Mouse (Mus musculus) yolk sac, embryonic 10.5 days (tissue): Measurements from ENCODE around the gene Atp5l.
"Not testable (repeated sequence)": the region's sequence is repeated elsewhere in the genome, so short reads cannot be mapped to it uniquely, and the experiment has no call there.

Source experiments
- DNase-seq: peaks from one replicate; pipeline ENCODE4 v3.0.0-alpha.2; 2017; ENCODE audit warnings: low spot score

Atp5l gene

DNA sequence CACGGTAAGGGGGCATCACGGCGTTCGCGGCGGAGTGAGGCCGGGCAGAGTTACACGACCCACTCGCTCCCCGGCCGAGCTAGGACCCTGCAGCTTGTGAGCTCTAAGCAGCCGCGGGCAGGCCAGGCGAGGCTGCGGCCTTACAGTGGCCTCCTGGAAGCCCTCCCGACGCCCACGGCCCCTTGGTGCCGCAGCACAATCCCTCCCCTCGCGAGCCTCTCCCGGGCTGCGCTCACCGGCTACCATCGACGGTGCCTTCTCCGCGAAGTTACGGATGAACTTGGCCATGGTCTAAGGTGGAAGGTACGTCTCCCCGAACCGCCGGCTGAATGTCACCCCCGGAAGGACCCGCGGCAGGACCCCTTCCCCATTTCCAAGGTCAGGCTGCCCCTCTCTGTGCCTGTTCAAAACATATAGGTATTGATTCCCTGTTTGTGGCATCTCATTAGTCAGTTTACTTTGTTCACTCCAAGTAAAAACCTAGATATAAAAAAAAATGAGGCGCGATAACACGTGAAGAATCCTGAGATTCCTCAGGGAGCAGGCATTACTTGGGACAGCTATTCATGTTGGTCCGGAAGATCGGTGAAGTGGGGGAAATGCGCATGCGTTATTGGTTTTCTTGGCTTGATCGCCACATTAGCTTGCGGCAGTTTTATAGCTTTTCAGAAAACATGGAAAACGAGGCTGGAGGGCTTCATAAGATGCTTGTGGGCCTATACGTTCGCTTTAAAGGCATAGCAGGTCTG, at the start of gene Atp5l:
Gene Atp5l, minus strand, starts transcription at position 369 of the 749 bp plus-strand sequence.
- peak; percentile 94 for DNase-seq

DNA sequence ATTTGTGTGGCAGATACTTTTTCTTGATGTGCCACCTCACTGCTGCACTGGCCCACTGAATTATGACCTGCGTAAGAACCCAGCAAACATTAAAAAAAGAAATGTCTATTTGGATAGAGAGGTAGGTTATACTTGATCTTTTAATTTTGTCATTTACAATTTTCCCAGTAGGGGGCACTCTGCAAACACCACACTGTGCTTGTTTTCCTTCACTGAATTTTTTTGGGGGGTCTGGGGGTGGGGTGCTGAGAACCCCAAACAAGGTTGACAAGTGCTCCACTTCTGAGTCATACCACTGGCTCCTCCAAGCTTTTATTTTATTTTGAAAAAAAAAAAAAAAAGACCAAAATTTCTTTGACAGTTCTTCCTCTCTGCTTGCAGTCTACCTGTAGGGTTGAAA, 48.9 kb upstream of the Atp5l start:
- no peak for DNase-seq

DNA sequence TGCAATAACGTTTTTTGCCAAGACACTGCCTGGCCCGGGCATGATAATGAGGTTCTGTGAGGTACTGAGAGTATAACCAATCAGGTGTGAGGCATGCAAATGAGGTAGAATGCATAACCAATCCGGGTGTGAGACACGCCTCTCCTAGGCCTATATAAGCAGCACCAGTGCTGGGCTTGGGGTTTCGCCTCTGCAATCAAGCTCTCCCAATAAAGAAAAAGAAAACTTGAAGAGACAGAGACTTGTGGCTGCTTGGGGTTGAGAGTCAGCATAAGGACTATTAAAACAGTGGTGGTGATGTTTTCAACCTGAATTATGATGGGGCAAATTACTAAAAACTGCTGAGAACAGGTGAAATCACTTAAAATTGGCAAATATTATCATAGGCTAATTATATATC, 47.2 kb upstream of the Atp5l start:
- not testable (repeated sequence) for DNase-seq

DNA sequence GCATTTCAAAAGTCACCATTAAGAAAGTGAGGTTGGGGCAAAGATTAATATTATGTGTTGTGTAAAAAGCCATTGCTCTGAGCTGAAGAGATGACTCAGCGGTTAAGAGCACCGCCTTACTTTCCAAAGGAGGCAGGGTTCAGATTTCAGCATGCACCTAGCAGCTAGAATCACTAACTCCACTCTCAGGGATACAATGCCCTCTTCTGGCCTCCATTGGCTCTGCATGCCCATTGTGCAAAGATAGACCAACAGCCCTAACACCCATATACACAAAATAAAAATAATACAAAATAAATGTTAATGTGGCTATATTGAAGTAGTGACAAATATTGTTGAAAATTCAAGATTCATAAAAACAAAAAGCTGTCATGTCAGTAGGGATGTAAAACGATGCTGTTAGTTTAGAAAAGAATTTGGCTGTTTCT, 46.3 kb upstream of the Atp5l start:
- peak; percentile 67 for DNase-seq

DNA sequence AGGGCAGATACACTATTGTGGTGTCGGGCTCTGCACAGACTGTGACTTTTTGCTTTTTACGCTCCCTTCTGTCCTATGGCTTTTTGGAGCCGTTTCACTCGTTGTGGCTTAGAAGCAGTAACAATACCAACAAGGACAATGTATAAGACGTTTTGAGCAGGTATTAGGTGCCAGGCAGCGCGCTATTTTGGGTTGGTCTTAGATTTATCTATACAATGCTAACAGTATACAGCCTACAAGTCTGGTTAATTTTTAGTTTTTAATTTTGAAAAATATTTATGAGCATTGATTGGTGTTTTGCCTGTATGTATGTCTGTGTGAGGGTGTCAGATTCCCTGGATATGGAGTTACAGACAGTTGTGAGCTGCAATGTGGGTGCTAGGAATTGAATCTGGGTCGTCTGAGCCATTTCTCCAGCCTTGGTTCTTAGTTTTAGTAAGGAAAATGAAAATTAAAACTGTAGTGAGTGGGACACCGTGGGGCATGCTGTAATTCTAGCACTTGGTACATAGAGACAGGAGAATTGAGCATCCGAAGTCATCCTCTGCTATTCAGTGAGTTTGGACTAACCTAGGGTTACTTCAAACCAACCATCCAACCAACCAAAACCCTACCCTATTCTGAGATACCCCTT, 45.4 kb upstream of the Atp5l start:
- DNase-seq = no peak

DNA sequence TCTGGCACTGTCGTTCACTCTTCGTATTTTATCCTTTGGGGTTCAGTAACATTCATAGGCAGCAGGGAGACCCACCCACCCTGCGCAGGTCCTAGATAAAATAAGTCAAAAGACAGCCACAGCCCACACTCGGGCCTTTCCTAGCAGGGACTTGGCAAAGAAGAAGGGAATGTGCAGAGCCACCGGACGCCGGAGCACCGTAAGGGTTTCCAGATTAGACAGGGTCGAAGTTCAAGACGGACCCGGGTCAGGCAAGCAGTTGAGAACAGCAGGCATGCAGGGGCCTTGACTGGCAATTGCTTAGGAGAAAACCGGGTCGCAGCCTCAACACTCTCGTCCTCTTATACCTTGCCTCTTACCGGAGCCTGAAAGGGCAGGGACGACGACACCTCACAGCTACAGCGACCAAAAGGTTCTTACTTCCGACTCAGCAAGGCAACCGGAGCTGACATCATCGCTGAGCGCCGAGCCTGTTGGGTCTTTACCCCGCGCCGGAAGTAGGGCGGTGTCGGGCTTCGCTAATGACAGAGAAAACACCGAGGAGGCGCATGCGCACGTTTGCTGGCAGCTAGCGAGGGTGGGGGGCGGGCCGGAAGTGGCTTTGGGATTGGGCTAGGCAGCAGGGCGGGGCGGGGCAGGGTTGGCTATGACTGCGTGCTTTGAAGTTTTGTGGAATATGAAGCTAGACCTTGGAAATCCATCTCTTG, 44.7 kb upstream of the Atp5l start, which contains the start of gene Ube4a:
Gene Ube4a, minus strand, starts transcription at position 475 of the 707 bp plus-strand sequence.
- peak; percentile 99 for DNase-seq

DNA sequence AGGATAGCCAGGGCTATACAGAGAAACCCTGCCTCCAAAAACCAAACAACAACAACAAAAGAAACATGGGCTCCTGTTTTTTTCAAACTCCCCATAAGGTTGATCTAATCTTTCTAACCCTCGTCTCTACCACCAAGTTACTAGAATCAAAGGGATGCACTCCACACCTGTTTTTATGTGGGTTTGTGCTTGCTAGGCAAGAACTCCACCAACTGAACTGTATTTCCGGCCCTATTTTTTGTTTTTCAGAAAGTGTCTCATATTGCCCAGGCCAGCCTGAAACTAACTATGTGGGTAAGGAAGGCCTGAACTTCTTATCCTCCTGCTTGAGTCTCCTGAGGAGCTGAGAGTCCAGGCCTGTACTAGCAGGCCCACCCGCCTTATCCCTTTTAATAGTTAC, 33.9 kb upstream of the Atp5l start:
- no peak for DNase-seq

DNA sequence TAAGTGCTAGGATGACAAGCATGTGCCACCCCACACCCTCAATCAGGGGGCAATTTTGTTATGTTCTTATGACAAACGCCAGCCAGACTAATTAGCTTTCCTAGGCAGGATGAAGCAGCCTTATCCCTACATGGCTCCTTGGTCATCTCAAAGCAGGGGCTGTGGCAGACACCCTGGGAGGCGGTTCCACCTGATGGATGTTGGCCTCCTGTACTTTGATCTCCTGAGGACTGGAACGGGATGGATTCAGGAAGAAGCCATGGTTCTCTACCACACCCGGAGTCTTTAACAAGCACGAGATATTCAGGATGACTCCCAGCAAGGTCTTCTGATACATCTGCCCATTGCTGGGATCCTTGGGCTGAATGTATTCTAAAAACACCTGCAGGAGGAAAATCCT, 27.3 kb upstream of the Atp5l start:
- no peak for DNase-seq

DNA sequence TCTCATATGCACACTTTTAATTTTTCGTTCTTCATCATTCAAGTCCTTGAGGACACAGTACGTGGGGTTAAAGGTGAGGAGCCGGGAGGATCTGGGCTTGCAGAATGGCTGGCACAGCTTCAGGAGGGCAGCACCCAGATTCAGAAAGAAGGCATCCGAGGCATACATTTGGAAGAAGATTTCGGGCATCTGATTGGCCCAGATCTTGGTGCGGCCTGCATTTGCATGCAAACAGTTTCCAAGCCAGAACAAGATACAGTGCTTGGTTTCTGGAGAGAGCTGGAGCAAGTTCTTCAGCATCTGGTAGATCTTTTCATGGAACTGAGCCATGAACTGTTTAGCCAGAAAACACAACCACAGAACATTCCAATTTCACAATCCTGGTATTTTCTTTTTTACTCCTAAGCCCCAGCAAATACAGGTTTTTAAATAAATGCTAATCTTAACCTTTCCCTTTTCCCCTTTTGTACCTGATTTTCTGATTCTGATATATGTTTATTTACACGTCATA, 25.7 kb upstream of the Atp5l start:
- DNase-seq = no peak

DNA sequence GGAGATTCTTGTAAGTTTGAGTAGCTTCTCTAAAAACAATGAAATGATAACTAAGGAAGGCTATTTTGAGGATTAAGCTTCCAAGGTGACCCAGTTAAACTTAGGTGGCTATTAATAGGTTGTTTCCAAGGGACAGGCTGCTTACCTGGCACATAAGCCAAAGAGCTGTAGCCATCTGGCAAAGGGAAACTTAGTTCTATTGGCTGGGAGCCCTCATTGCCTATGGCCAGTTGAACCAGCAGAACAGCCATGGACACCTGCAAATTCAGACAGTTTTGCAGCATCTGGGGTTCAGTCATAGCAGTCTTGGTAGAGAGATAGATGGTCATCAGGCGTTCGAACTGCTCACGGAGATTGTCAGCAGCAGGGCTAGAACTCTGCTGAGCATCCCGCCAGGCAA, 21.9 kb upstream of the Atp5l start:
- DNase-seq = no peak

DNA sequence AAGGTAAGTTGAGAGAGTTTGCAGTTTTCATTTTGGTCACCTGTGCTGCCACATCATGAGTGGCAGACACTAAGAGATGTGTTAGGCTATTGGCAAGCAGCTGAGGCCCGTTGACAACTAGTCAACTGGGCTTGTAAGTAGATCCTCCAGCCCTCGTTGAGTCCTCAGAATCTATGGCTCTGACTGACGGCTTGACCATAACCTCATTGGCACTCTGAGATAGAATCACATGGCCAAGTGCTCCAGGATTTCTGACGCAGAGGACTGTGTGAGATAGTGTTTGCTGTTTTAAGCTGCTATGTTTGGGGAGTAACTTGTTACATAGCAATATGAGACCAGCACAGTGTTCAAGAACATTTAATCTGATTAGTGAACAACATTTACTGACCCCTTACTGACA, 21.2 kb upstream of the Atp5l start:
- no peak for DNase-seq

DNA sequence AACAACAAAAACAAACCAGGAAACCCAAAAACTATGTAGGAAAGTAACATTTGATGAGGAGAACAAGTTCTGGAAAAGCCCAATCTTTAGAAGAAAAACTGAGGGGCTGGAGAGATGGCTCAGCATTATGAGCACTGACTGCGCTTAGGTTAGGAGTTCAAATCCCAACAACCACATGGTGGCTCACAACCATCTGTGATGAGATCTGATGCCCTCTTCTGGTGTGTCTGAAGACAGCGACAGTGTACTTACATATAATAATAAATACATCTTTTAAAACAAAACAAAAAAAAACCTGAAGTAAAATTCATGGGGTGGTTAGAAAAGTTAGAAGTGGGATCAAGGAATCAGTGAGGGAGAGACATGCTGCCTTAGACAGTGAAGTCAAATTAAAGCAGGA, 1.0 kb upstream of the Atp5l start:
- no peak for DNase-seq

DNA sequence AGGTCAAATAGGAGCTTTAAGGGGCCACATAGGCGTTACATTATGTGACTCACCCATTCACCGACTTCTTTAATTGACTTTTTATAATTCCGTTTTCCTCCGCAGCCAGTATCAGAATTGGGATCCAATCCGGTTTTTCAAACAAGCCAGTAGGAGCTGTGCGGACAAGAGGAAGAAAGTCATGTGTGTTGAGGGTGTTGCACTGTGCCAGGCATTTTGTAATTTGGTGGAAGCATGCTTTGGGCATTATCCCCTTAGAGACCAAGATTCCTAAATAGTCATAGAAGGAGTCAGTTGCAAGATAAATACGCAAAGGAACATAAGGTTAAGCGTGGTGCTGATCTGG, 554 bp upstream of the Atp5l start:
- no peak for DNase-seq

DNA sequence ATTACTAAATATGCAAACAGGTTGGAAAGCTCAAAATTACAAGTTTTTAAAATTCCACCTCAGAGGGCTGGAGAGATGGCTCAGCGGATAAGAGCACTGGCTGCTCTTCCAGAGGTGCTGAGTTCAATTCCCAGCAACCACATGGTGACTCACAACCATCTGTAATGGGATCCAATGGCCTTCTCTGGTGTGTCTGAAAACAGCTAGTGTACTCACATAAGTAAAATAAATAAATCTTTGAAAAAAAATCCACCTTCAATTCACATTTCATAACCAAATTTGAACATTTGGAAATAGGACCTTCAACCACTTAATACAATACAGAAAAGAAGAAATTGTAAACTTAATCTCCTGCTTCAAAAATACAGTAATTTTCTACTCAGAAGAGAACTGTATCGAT, 936 bp downstream of the Atp5l start:
- DNase-seq = no peak

DNA sequence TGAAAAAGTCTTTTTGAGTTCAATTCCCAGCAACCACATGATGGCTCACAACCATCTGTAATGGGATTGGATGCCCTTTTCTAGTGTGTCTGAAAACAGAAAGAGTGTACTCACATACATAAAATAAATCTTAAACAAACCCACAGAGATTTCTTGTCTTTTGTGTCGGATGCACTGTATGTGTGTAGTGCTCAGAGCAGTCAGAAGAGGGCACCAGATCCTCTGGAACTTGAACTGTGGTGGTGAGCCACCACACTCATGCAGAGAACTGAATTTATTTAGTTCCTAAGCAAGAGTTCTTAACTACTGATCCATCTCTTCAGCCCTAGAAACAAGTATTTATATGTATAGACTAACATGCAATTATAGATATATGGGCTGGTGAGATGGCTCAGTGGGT, 4.3 kb downstream of the Atp5l start:
- DNase-seq = no peak

DNA sequence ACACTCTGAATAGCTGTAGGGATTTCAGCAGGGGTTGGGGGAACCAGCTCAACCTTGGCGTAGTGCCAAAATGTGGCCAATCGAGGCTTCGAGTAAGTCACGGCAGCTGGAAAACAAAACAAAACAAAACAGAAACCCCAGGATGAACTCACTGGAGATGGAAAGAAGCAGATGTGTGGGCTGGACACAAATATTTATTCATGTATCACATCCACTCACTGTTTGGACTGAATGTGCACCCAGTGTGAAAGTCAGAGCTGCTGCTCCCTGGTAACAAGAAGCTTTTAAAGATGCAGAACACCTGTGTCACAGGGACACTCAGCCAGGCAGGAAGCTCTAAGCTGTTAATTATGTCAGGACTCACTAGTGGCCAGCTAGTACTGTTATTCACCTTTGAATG, 5.8 kb downstream of the Atp5l start:
- no peak for DNase-seq

DNA sequence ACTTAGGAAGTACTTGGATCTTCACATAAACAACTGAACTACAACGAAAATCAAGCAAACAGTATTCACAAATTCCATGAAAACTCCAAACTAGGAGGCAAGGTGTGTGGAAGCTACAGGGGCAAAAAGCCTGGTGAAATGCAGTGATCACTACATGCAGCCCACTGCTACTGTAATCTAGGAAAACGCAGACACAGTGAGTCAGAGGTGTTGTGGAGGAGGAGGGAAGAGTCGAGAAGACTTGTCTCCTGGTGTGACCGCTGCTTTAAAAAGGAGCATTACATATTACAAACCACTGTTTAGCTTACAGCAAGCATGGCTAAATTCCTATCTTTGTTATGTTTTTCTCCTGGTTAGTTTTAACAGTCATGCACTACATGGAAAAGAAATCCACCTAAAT, 9.2 kb downstream of the Atp5l start:
- DNase-seq = no peak

DNA sequence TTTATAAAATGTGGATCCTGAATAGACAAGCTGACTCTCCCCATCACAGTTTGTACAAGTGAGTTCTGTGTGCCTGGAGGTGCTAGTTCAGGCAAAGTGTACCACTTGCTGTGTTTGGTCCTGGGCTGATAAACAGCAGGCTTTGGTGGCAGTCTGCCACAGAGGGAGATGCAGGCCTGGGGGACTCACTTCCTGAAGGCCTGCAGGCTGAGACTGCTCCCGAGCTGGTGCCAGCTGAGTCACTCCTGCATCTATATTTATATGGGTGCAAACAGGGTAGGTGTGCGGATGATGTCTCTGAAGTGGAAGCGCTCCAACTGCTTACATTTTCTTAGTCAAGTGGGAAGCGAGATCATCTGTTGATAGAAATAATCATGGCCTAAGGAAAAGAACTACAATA, 14.9 kb downstream of the Atp5l start:
- no peak for DNase-seq

DNA sequence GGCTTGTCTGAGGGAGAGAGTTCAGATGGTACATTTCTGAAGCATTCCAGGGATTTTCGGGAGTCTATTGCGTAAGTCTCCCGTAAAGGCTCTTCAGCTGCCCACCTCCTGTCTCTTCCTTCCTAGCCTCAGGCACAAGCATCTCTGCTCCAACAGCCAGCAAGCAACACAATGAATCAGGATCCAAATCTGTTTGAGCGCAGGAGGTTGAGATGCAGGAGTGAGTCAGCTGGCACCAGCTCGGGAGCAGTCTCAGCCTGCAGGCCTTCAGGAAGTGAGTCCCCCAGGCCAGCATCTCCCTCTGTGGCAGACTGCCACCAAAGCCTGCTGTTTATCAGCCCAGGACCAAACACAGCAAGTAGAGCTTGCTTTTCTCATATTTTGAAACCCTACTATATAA, 15.6 kb downstream of the Atp5l start:
- no peak for DNase-seq

DNA sequence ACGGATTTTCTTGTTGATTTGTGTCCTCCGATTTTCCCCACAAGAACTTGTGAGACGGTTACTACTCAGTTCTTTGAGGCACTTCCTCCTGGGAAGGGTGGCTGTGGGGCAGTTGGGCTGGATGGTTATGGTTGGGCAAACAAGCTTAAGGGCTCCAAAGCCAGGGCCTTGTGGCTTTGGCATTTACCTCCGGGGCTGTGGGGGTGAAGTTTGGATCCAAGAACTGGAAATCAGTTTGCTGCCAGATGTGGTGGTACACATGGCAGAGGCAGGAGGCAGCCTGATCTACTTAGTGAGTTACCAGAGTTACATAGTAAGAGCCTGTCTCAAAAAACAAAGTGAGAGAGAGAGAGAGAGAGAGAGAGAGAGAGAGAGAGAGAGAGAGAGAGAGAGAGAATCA, 16.7 kb downstream of the Atp5l start:
- no peak for DNase-seq

DNA sequence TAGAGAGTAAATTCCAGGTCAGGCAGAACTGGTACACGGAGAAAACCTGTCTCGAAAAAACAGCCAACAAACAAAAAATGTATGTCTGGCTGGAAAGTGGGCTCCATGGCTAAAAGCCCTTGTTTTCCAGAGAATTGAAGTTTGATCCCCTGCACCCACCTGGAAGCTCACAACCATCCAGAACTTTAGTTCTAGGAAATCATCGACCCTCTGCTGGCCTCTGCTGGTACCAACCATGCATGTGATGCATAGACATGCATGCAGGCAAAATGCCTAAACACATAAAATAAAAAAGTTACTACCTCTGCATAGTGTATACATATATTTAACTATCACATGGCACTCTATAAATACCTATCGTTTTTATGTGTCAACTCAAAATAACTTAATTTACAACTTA, 20.1 kb downstream of the Atp5l start:
- no peak for DNase-seq

DNA sequence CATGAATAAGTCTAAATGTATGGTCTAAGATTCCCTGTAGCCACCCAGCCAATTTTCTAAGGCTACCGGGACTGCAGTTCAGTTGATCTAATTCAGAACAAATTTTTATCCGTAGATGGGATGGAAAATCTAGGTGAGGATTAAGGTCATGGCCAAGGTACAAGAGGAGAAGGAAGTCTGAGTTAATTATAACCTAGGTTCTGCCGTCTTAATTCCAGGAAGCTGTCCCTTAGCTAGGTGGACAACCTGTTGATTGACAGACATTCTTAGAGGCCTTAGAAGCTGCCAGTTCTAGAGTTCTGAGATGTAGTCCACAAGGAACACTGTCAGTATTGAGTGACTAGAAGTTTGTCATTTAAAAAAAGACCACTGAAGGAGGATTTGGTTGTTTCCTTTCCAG, 20.8 kb downstream of the Atp5l start:
- DNase-seq = peak; percentile 23

DNA sequence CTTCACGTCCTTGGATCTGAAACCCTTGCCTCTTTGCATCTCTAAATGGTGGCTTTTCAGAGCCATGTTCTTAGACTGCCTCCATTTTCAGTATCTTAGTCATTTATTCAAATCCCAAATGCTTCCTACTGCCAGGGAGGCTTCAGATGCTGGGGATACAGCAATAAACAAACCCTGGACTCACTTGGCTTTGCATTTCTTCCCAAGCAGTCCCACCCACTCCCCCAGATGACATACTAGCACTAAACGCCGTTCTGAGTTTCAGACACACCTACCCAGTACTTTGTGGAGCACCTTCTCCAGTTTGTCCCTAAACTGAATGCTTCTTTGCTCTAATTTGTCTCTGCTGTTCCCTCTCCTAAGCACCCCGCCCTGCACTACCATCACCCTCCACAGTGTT, 23.5 kb downstream of the Atp5l start:
- no peak for DNase-seq
